Mouse (Mus musculus): Measurements from ENCODE around the gene Taar3.

Gene Taar3

DNA sequence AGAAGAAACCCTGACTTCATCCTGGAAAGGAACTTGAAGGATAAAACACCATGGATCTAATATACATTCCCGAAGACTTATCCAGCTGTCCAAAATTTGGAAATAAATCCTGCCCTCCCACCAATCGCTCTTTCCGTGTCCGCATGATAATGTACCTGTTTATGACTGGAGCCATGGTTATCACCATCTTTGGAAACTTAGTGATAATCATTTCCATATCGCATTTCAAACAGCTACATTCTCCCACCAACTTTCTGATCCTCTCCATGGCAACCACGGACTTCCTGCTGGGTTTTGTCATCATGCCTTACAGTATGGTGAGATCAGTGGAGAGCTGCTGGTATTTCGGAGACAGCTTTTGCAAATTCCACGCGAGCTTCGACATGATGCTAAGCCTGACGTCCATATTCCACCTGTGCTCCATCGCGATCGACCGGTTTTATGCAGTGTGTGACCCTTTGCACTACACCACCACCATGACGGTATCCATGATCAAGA lies at the start of gene Taar3:
TSS of gene Taar3 (plus strand) at position 51 of the 498 bp plus-strand sequence.
- DNase-seq (ENCODE audit: low spot score): no peak

GRCm38 (mm10) chr10:23901119-23901518 lies 48.2 kb upstream of the Taar3 start:
- no peak for DNase-seq (ENCODE audit: low spot score)

GRCm38 (mm10) chr10:23905661-23906060 lies 43.7 kb upstream of the Taar3 start:
- DNase-seq (ENCODE audit: low spot score): no peak

DNA sequence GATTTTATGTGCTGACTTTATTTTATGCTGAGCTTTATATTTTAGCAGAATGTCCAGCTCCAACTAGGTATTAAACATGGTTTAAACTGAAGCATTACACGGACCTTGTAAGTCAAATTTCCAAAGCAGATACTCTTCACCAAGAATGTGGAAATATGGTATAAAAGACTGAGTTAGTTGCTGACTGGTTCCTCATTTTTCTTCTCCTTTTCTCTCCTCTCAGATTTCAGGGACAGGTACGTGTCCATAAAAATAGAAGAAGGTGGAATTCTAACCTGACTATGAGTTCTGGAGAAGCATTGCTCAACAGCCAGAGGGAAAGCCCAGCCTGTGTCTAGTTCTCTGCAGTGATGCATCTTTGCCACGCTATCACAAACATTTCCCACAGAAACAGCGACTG lies 29.3 kb upstream of the Taar3 start, which contains the start of gene Taar1:
TSS of gene Taar1 (plus strand) at position 301 of the 400 bp plus-strand sequence.
- DNase-seq (ENCODE audit: low spot score): no peak

DNA sequence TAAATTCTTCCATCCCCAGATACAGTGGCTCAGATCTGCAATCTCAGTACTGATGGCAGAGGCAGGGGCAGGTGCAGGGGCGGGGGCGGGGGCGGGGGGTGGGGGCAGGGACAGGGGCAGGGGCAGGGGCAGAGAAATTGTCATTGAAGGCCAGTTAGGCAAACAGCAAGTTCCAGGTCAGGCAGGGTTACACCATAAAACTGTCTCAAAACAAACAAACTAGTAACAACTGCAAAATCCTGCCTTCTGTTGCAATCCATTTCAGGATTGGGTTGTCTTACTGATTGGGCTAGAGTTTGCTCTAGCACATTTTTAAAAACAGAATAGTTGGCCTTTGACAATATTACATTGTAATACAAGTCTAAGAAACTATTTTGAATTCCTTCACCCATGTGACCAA lies 26.9 kb upstream of the Taar3 start:
- no peak for DNase-seq (ENCODE audit: low spot score)

GRCm38 (mm10) chr10:23923941-23924340 lies 25.4 kb upstream of the Taar3 start:
- DNase-seq (ENCODE audit: low spot score): no peak

- DNase-seq (ENCODE audit: low spot score): no peak
Observed at GRCm38 (mm10) chr10:23937613-23938012, 11.7 kb upstream of the Taar3 start.

- no peak for DNase-seq (ENCODE audit: low spot score)
Observed at GRCm38 (mm10) chr10:23938312-23938711, 11.0 kb upstream of the Taar3 start, which contains the start of gene Taar2. Gene Taar2 (plus strand): TSS chr10:23938572.

DNA sequence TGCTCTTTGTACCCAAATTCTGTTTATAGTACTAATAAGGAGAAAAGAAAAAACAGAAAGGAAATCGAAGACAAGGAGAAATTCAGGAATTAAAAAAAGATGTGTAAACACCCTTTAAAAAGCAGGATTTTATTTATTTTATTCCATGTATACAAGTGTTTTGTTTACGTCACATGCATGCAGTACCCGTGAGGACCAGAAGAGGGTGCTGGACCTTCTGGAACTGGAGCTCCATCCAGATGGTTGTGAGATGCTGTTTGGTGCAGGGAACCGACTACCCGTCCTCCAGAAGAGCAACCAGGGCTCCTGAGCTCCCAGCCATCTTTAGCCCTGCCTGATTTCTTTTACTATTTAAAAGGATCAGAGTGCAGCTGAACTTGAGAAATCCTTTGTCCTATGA lies 6.9 kb upstream of the Taar3 start:
- no peak for DNase-seq (ENCODE audit: low spot score)

GRCm38 (mm10) chr10:23948026-23948425 lies 1.3 kb upstream of the Taar3 start:
- no peak for DNase-seq (ENCODE audit: low spot score)

DNA sequence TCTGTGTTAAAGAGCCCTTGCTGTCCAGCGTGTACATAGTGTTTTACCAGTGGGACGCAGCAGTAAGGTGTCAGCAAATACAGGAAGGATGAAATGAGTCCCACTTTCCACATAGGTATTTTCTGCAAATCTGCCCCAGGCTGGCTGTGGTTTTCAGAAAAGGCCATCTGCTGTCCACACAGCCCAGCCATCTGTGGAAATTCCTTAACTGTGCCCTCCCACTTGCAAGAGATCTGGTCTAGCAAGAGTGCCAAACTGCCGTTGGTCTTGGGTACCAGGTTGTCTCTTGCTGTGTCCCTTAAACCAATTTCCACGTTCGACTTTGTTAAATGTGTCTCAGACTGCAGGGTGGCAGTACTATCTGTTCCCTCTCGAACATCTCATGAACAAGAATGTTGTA lies 2.4 kb downstream of the Taar3 start:
- no peak for DNase-seq (ENCODE audit: low spot score)

DNA sequence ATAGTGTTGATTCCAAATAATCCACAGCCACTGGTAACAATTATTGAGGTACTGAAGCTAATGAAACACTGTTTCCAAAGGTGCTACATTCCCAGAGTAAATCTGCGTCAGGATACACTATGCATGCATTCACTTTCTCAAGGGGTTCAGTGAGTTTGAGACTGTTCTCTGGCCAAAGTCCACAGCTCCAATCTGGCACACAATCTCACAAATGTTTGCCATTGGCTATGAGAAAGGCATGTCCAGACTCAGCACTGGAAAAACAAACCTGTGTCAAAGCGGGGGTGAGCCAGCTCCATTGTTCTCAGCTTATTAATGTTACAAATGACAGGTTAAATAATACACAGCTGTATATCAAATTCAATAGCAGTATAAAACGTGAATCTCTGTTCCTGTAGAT lies 9.7 kb downstream of the Taar3 start:
- DNase-seq (ENCODE audit: low spot score): no peak

- DNase-seq (ENCODE audit: low spot score): no peak
Observed at GRCm38 (mm10) chr10:23960444-23960915, 11.1 kb downstream of the Taar3 start, which contains the start of gene Taar4. Gene Taar4 (plus strand): TSS chr10:23960494.

- no peak for DNase-seq (ENCODE audit: low spot score)
Observed at GRCm38 (mm10) chr10:23963444-23963843, 14.1 kb downstream of the Taar3 start.

GRCm38 (mm10) chr10:23964921-23965610 lies 15.7 kb downstream of the Taar3 start:
- DNase-seq (ENCODE audit: low spot score): no peak

DNA sequence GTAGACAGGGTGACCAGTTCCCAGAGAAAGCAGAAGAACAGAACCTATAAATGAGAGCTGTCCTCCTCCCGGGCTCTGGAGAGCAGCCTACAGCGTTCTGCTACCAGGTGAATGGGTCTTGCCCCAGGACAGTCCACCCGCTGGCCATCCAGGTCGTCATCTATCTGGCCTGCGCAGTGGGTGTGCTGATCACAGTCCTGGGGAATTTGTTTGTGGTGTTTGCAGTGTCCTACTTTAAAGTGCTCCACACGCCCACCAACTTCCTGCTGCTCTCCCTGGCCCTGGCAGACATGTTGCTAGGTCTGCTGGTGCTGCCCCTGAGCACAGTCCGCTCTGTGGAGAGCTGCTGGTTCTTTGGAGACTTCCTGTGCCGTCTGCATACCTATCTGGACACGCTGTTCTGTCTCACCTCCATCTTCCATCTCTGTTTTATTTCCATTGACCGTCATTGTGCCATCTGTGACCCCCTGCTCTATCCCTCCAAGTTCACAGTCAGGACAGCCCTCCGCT lies 21.4 kb downstream of the Taar3 start, which contains the start of gene Taar5:
TSS of gene Taar5 (plus strand) at position 51 of the 510 bp plus-strand sequence.
- no peak for DNase-seq (ENCODE audit: low spot score)

GRCm38 (mm10) chr10:23971256-23971655 lies 21.9 kb downstream of the Taar3 start:
- no peak for DNase-seq (ENCODE audit: low spot score)

DNA sequence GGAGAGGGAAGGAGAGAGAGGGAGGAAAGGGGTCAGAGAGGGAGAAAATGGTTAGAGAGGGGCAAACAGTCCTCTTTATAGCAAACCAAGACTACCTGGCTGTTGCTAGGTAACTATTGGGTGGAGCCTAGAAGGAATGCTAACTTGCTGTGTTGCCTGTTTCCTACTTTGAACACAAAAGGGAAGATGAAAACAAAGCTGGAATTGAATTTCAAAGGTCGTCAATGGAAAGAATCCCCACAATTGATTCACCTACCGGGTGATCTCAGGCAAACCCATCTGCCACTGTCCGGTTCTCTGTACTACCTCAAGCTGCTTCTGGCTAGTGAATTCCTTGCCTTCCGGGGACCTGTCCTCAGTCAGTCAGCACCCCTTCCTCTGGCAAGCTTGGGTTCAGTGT lies 28.6 kb downstream of the Taar3 start:
- no peak for DNase-seq (ENCODE audit: low spot score)

- no peak for DNase-seq (ENCODE audit: low spot score)
Observed at GRCm38 (mm10) chr10:23978901-23979705, 29.7 kb downstream of the Taar3 start.

DNA sequence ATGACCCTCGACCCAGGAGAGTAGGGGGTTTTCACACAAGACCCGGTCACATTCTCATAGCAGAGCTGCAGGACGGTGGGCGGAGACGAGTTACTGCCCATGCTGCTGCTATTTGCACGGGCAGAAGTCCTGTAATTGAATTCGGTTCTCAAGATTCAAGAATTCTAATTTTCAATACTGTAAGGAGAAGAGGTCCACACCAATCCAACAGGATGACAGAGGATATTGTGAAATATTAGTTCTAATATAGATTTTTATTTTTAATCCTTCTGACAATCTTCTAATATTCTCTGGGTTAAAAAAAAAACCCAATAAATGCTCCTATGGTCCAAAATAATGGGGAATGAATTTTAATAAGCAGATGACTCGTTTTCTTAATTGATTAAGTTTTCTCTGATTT lies 36.2 kb downstream of the Taar3 start, which contains the start of gene Taar6:
TSS of gene Taar6 (minus strand) at position 101 of the 400 bp plus-strand sequence.
- DNase-seq (ENCODE audit: low spot score): no peak

GRCm38 (mm10) chr10:23986419-23986818 lies 37.1 kb downstream of the Taar3 start:
- no peak for DNase-seq (ENCODE audit: low spot score)

GRCm38 (mm10) chr10:23993381-23993780 lies 44.0 kb downstream of the Taar3 start, which contains the start of gene Taar7a:
Gene Taar7a (minus strand): TSS chr10:23993481.
- DNase-seq (ENCODE audit: low spot score): no peak

All from MN1 (cell line).